Mouse (Mus musculus): Measurements from ENCODE around the gene Wdr47. TPM values are rescaled to one million over a fixed set of nuclear protein-coding genes. Genes with fewer than 3 reads are reported as not detected.
A peak's percentile ranks its signal among the peaks of the same experiment; 100 is the strongest.

The Wdr47 gene
- polyA plus RNA-seq, 1 experiment from 2014 or later = 10.8 TPM

DNA sequence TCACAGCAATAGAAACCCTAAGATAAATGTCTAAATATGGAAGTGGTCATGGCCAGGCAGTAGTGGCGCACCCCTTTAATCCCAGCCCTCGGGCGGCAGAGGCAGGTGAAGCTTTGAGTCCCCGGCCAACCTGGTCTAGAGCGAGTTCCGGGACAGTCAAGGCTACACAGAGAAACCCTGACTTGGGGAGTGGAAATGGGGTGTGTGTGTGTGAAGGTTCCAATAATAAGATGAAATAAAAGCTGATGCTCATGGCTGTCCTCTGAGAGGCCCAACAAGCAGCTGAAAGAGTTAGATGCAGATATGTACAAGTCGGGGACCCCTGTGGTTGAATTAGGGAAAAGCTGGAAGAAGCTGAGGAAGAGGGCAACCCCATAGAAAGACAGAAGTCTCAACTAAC is 94.6 kb downstream of the Wdr47 start:
- Histone ChIP-seq H3K27ac (no peak overlapping the region), H3K4me1 (no peaks in the 10 kb centered on the region), H3K4me3 (no peak overlapping the region), H3K9ac (no peak overlapping the region), H3K9me3 (no peaks in the 10 kb centered on the region), H3K27me3 (no peaks in the 10 kb centered on the region), H3K4me2 (no peak overlapping the region), H3K36me3 (peaks cover 62% of the 10 kb centered on the region)
- ATAC-seq (ENCODE audit: borderline replicate concordance, extremely low read depth, low FRiP score, low TSS enrichment) = no peak
- 93% methylated on average over 7 of the region's 7 CpGs for WGBS

DNA sequence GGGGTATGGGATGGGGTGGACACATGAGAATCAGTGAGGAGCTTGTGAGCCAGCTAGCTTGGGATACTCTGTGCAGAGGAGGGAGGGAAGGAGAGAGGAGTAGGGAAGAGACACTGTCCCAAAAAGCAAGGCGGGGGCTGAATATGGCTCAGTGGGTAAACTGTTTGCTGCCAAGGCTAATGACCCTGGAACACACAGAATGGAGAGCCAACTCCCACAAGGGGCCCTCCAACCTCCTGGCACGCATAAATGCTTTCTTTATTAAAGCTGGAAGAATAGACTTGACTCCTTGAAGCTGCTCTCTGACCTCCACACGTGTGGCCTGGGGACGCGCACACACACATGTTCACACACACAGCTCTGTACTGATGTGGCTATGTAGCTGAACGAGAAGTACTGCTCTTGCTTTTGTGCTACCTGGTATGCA is 97.9 kb downstream of the Wdr47 start:
- no peaks in the 10 kb centered on the region for H3K9me3 ChIP-seq
- H3K4me1 ChIP-seq = no peaks in the 10 kb centered on the region
- H3K4me3 ChIP-seq = no peak overlapping the region
- ATAC-seq (ENCODE audit: borderline replicate concordance, extremely low read depth, low FRiP score, low TSS enrichment) = no peak
- peaks cover 39% of the 10 kb centered on the region for H3K36me3 ChIP-seq
- no peak overlapping the region for H3K9ac ChIP-seq
- WGBS = 77% methylated on average over 6 of the region's 6 CpGs
- no peak overlapping the region for H3K27ac ChIP-seq
- no peak overlapping the region for H3K4me2 ChIP-seq
- no peaks in the 10 kb centered on the region for H3K27me3 ChIP-seq

DNA sequence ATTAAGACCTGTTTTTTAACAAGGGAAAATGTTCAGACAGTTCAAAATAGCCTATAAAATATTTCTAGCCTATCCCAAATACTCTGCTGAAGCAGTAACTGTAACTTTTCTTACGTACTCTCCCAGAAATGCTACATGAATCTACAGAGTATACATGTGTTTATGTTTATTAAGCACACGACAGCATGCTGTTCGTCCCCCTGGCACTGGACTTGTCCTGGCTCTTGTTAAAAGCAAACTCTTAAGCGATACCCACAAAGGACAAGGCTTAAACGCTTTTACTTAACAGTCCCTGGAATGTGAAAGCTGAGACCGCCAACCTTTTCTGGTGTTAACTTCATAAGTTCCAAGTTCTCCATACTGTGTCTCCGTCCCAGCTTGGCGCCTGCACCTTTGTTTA is 98.4 kb downstream of the Wdr47 start:
- H3K4me3 ChIP-seq = no peak overlapping the region
- H3K4me1 ChIP-seq = no peaks in the 10 kb centered on the region
- no peaks in the 10 kb centered on the region for H3K27me3 ChIP-seq
- no peak overlapping the region for H3K9ac ChIP-seq
- H3K4me2 ChIP-seq = no peak overlapping the region
- H3K27ac ChIP-seq = 0 out of 2 replicates have a peak overlapping the region, but pooled peaks have one; percentile 12
- H3K36me3 ChIP-seq = peaks cover 38% of the 10 kb centered on the region
- no peaks in the 10 kb centered on the region for H3K9me3 ChIP-seq
- 65% methylated on average over 8 of the region's 8 CpGs for WGBS
- ATAC-seq (ENCODE audit: borderline replicate concordance, extremely low read depth, low FRiP score, low TSS enrichment) = no peak

DNA sequence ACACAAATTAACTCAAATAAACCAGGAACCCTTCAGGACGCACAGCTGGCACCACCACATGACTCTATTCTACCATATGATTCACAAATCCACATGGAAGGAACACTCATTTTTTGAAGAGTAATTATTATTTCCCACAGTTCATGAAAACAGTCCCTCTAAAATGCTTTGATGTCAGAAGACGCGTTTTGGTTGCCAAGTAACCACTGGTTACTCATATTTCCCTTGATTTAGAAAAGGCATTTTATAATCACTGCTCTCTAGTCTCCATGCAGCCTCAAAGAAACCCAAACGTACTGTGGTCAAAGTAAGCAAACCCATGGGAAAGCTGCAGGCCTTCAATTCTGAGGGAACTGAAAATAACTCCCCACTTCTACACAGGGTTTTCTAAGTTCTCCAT is 98.9 kb downstream of the Wdr47 start:
- Histone ChIP-seq H3K36me3 (peaks cover 40% of the 10 kb centered on the region), H3K4me3 (no peak overlapping the region), H3K9ac (no peak overlapping the region), H3K27ac (no peak overlapping the region), H3K4me2 (no peak overlapping the region), H3K27me3 (no peaks in the 10 kb centered on the region), H3K4me1 (no peaks in the 10 kb centered on the region), H3K9me3 (no peaks in the 10 kb centered on the region)
- WGBS = 56% methylated on average over 4 of the region's 4 CpGs
- ATAC-seq (ENCODE audit: borderline replicate concordance, extremely low read depth, low FRiP score, low TSS enrichment) = no peak

DNA sequence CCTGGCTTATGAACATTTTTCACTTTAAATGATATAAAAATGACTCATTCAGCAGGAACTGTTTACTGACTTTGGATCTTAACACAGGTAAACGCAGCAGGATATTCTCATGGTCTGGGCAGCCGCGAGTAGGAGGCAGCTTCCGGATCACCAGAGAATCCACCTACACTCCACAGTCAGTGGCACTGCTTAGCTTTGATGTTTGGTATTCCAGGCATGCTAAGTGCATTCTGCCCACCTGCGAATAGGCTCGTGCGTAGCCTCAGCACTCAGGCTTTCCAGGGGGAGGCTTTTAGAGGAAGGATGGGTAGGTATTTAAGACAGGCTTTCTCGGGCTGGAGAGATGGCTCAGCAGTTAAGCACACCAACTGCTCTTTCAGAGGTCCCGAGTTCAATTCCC is 103.2 kb downstream of the Wdr47 start:
- H3K36me3 ChIP-seq = peaks cover 39% of the 10 kb centered on the region
- 50% methylated on average over 9 of the region's 9 CpGs for WGBS
- no peak overlapping the region for H3K4me3 ChIP-seq
- no peak overlapping the region for H3K4me2 ChIP-seq
- 0 out of 2 replicates have a peak overlapping the region, but pooled peaks have one; percentile 19 for H3K27ac ChIP-seq
- H3K9me3 ChIP-seq = no peaks in the 10 kb centered on the region
- H3K27me3 ChIP-seq = no peaks in the 10 kb centered on the region
- no peaks in the 10 kb centered on the region for H3K4me1 ChIP-seq
- peak; percentile 81; the same call in 1 of the 2 replicates for ATAC-seq (ENCODE audit: borderline replicate concordance, extremely low read depth, low FRiP score, low TSS enrichment)
- no peak overlapping the region for H3K9ac ChIP-seq

Small RNA genes within 50 kb of the gene (microRNA-seq; reads per million reads assigned to microRNA genes)
- not detected for gene Gm22860

Other genes starting within 250 kb of the Wdr47 start
- gene Mybphl, start 226.4 kb upstream of the Wdr47 start, polyA plus RNA-seq (2015; fragmentation: Nextera tagmentation; extraction: Ambion mirVana) = 2.8 and 9.3 TPM in 2 replicates
- 79.8 and 81.5 TPM in 2 replicates for gene Psrc1, start 207.4 kb upstream of the Wdr47 start, polyA plus RNA-seq (2015; fragmentation: Nextera tagmentation; extraction: Ambion mirVana)
- gene Celsr2, start 175.7 kb upstream of the Wdr47 start, polyA plus RNA-seq (2015; fragmentation: Nextera tagmentation; extraction: Ambion mirVana) = 7.5 and 8.5 TPM in 2 replicates
- gene Sars, start 146.1 kb upstream of the Wdr47 start, polyA plus RNA-seq (2015; fragmentation: Nextera tagmentation; extraction: Ambion mirVana) = 115 and 116 TPM in 2 replicates
- gene 1700013F07Rik, start 57.1 kb upstream of the Wdr47 start, polyA plus RNA-seq (2015; fragmentation: Nextera tagmentation; extraction: Ambion mirVana) = 0.99 and 1.1 TPM in 2 replicates
- gene 5330417C22Rik, start 54.7 kb upstream of the Wdr47 start, polyA plus RNA-seq (2015; fragmentation: Nextera tagmentation; extraction: Ambion mirVana) = 16.4 and 16.6 TPM in 2 replicates
- gene Tmem167b, start 28.8 kb upstream of the Wdr47 start, polyA plus RNA-seq (2015; fragmentation: Nextera tagmentation; extraction: Ambion mirVana) = 43.1 and 43.3 TPM in 2 replicates
- 40.3 and 44.6 TPM in 2 replicates for gene Taf13, start 19.6 kb upstream of the Wdr47 start, polyA plus RNA-seq (2015; fragmentation: Nextera tagmentation; extraction: Ambion mirVana)
- gene Clcc1, start 62.6 kb downstream of the Wdr47 start, polyA plus RNA-seq (2015; fragmentation: Nextera tagmentation; extraction: Ambion mirVana) = 87.4 and 90.2 TPM in 2 replicates
- 47.1 and 50.3 TPM in 2 replicates for gene Gpsm2, start 131.0 kb downstream of the Wdr47 start, polyA plus RNA-seq (2015; fragmentation: Nextera tagmentation; extraction: Ambion mirVana)
- gene Aknad1, start 148.4 kb downstream of the Wdr47 start, polyA plus RNA-seq (2015; fragmentation: Nextera tagmentation; extraction: Ambion mirVana) = 0.09 TPM in 1 of 2 replicates, not detected in the other
- 38.8 and 43.1 TPM in 2 replicates for gene Stxbp3, start 249.2 kb downstream of the Wdr47 start, polyA plus RNA-seq (2015; fragmentation: Nextera tagmentation; extraction: Ambion mirVana)

Measured in lung, embryonic 15.5 days (tissue).